Mouse (Mus musculus) gastrocnemius, adult 18-20 months (tissue): ENCODE data around the gene Mast2. TPM values are rescaled to one million over a fixed set of nuclear protein-coding genes. Genes with fewer than 3 reads are reported as not detected.
A peak's percentile ranks its signal among the peaks of the same experiment; 100 is the strongest.

Experiments
- DNase-seq: peaks from one replicate; pipeline ENCODE4 v3.0.0; 2021; ENCODE audit warnings: low spot score
- long read RNA-seq, 2 experiments: library from polyadenylated mRNA; stranded (forward); transcript quantifications; one replicate each; pipeline ENCODE4 v2.0.0; 2021
- total RNA-seq, 2 experiments: library from RNA; stranded (reverse); gene quantifications; 2 replicates each; pipeline ENCODE4 v1.2.3; 2021

Mast2 gene
- 10 to 100 TPM; 90.1 to 90.3 TPM for total RNA-seq
- long read RNA-seq, experiment 1, full-length matches to known transcripts: 15 of 111 reads
- long read RNA-seq, experiment 1, partial matches to known transcripts: 21 of 111 reads
- long read RNA-seq, experiment 1, other reads (novel, unspliced or antisense): 75 of 111 reads
- long read RNA-seq, experiment 2, full-length matches to known transcripts: 10 of 74 reads
- long read RNA-seq, experiment 2, partial matches to known transcripts: 11 of 74 reads
- long read RNA-seq, experiment 2, other reads (novel, unspliced or antisense): 53 of 74 reads

DNA sequence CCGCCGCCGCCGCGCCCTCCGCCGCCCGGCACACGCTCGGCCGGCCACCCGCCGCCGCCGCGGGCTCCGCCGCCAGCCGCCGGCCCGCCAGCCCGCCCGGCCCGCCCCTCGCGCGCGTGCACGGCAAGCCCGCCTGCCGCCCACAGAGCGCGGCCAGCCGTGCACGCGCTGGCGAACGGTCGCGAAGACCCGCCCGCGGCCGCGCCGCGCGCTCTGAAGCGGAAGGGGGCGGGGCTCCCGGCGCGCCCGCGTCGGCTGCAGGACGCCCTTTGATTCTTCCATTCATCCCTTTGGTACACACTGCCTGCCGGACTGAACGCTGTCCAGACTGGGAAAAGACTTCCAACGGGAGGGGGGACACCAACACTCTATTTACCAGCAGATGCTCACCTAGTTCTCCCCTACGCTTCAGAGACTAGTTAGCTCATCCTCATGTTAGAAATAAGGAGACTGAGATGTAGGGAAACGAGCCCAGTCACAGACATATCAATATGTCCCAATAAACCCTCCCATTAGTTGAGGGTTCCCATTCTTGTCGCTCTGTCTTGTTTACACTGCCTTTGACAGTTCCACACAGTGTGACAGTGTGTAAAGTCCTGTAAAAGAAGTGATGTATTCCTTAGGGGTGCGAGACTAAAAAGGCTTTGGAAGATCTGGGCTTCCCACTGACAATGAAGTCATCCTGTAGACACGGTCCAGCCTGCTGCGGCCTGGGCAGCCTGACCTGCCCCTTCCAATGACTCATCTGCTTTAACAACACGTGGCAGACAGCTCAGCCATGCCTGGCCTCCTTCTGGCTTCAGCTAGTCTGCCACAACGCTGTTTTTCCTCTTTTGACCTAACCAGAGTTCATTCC lies at the start of gene Mast2:
Gene Mast2 (minus strand): TSS at position 58 of the 856 bp plus-strand sequence.
- peak; percentile 66 for DNase-seq

- peak; percentile 94 for DNase-seq
Measured at GRCm38 (mm10) chr4:116507425-116508218, 43.6 kb upstream of the Mast2 start, which contains the start of gene Ipp. Gene Ipp (plus strand): TSS chr4:116507549.

- DNase-seq: no peak
Measured at GRCm38 (mm10) chr4:116506886-116507424, 43.0 kb upstream of the Mast2 start.

GRCm38 (mm10) chr4:116499978-116500377 lies 36.0 kb upstream of the Mast2 start:
- DNase-seq: no peak

GRCm38 (mm10) chr4:116493646-116494045 lies 29.7 kb upstream of the Mast2 start:
- no peak for DNase-seq

- no peak for DNase-seq
Measured at GRCm38 (mm10) chr4:116492460-116492859, 28.5 kb upstream of the Mast2 start.

DNA sequence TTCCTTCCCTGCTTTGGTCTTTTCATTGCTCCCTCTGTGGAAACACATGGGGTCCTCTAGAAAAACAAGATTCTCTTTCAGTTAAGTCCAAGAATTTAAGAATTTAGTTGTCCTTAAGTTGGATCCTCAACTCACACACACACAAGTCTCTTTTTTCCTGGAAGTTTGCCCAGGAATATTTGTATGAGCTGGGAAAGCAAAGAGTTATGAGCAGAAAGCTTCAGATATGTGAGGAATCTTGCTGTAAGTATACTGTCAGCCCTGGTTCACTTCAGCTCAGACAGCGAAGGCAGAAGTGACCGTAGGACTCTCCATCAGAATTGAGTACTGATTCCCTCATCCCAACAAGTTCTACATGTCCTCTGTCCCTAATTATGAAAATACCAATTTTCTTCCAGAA lies 27.9 kb upstream of the Mast2 start:
- DNase-seq: no peak

- no peak for DNase-seq
Measured at GRCm38 (mm10) chr4:116491119-116491536, 27.1 kb upstream of the Mast2 start.

DNA sequence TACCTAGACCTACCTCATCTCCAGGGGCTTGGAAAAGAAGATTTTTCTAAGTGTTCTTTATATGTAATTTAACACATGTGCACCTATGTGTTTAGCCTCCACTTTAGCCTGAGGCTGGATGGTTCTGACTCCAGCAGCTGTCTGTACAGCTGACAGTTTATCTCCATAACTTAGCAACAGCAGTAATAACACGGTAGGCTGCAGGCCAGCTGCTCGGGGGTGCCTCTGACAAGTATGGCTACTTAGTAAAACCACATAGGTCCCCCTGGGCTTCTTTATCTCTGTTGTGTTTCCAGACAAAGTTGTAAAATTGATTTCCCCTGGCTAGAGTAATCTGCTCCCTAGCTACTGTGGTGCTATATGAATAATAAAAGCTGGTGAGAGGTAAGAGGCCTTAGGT lies 19.5 kb upstream of the Mast2 start:
- no peak for DNase-seq

DNA sequence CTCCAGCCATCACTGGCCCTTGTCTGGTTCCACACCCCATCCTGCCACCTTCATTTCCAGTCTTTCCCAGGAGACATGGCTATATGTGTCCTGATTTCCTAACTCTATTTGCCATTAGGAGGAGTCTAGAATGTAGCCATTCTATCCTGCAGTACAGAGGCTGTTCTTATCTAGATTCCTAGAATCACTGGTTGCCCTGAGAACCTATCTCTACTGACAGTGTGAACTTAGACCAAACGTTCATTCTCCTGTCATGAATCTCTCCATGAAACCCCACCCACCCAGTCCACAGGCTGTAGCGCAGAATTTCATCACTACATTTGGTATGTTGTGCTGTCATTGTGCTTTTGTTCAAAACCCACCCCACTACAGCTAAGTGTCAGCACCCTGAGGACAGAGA lies 17.3 kb upstream of the Mast2 start:
- DNase-seq: no peak

GRCm38 (mm10) chr4:116463231-116464125 lies 505 bp downstream of the Mast2 start:
- DNase-seq: peak; percentile 16

- no peak for DNase-seq
Measured at GRCm38 (mm10) chr4:116461943-116462342, 2.0 kb downstream of the Mast2 start.

DNA sequence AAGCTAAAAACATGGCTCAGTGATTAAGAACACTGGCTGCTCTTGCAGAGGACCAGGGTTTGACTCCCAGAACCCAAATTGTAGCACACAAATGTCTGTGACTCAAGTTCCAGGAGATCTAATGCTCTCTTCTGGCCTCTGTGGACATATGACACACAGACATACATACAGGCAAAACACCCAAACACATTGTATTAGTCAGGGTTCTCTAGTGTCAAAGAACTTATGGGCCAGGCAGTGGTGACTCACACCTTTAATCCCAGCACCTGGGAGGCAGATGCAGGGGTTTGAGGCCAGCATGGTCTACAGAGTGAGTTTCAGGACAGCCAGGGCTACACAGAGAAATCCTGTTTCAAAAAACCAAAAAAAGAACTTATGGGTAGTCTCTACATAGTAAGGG lies 12.4 kb downstream of the Mast2 start:
- DNase-seq: no peak

DNA sequence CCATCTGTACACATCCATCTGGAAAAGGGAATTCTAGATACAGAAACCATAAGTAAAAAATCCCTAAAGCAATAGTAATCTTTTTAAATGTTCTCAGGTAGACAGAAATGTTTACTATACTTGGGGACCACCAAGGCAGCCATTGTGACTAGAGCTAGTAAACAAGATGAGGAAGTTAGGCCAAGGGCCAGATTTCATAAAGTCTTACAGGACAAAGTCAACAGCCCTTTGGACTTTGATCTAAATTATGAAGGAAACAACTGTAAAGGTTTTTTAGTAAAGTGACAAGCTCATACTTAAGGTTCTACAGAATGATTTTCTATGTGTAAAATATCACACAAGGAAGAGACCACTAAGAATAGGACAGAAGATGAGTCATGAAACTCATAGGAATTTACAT lies 14.0 kb downstream of the Mast2 start:
- no peak for DNase-seq

GRCm38 (mm10) chr4:116448673-116449072 lies 15.3 kb downstream of the Mast2 start:
- DNase-seq: peak; percentile 58

DNA sequence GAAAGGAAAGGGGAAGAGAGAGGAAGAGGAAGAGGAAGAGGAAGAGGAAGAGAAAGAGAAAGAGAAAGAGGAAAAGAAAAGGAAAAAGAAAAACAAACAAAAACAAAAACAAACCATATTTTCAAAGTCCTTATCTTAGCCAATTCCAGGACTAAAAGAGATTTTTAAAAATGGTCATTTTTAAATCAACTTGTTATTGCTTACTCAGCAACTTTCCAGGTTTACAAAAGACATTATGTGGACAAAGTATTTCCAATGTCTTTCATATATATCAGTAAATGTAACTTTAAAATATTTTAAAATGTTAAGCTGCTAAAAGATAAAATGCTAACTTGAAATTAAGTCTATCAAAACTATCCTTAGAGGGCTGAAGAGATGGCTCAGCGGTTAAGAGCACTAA lies 24.6 kb downstream of the Mast2 start:
- DNase-seq: no peak

DNA sequence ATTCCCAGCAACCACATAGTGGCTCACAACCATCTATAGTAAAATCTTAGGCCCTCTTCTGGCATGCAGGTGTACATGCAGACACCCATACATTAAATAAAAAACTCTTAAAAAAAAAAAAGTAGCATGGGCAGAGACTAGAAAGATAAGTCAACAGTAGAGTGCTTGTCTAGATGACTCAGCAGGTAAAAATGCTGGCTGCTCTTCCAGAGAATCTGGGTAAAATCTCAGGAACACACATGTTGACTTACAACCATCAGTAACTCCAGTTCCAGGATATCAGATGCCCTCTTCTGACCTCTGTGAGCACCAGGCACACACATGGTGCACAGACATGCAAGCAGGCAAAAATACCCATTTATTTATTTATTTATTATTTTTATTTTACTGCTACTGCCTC lies 25.4 kb downstream of the Mast2 start:
- no peak for DNase-seq

DNA sequence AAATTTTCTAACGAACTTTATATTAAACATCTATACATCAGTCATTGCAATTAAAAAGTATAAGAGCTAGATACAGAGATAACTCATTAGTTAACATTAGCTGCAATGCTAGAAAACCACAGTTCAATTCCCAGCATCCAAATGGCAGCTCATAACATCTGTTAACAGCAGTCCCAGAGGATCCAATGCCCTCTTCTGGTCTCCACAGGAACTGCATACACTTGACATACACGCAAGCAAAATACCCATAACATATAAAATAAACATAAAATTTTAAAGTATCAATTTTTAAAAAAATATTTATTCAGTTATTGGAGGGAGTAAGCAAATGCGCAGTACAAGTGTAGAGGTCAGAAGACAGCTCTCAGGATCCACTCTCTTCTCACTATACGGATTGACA lies 28.4 kb downstream of the Mast2 start:
- DNase-seq: no peak

GRCm38 (mm10) chr4:116422186-116422585 lies 41.8 kb downstream of the Mast2 start:
- no peak for DNase-seq

- no peak for DNase-seq
Measured at GRCm38 (mm10) chr4:116421170-116421569, 42.8 kb downstream of the Mast2 start.

GRCm38 (mm10) chr4:116412993-116413392 lies 51.0 kb downstream of the Mast2 start:
- DNase-seq: no peak
